Mouse (Mus musculus): ENCODE measurements around the gene Cdc42bpa. TPM values are rescaled to one million over a fixed set of nuclear protein-coding genes. Genes with fewer than 3 reads are reported as not detected.
"Not testable (repeated sequence)": the region's sequence is repeated elsewhere in the genome, so short reads cannot be mapped to it uniquely, and the experiment has no call there.

Cdc42bpa gene
- polyA plus RNA-seq, 1 experiment from 2014 or later, result 3.9 TPM

DNA sequence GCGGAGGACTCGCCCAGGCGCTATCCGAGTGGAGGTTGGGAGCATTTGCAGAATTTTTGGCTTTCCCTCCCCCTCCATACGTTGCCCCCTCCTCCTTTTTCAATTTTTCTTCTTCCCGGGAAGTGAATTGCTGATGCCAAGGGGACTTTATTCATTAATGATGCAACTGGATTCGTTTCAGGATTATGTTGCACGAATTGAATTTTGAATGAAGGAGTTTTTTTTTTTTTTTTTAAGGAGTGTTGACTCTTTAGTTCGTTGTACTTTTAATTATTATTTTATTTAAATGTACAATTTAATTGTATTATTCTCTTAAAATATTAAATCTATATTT, 238 bp downstream of the Cdc42bpa start:
- DNase-seq (ENCODE audit: low spot score), result no peak

- no peak for DNase-seq (ENCODE audit: low spot score)
Measured at GRCm38 (mm10) chr1:179960882-179961698, 818 bp downstream of the Cdc42bpa start.

DNA sequence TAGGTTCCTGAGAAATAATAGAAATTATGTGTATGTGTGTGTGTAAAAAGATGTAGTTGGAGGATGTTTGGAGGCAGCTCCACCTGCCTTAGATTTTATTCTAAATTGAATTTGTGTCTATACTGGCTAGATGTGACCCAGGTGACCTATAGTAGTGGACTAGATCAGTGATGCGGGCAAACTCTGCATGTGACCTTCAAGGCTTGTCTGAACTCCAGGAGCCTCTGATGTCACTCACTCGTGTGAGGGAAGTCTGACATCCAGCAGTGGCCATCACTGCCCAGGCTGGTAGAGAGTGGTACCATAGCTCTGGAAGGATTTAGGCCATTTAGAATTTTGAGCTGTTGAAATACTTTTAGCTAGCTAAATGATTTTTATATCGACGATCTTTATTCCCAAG, 1.5 kb downstream of the Cdc42bpa start:
- no peak for DNase-seq (ENCODE audit: low spot score)

DNA sequence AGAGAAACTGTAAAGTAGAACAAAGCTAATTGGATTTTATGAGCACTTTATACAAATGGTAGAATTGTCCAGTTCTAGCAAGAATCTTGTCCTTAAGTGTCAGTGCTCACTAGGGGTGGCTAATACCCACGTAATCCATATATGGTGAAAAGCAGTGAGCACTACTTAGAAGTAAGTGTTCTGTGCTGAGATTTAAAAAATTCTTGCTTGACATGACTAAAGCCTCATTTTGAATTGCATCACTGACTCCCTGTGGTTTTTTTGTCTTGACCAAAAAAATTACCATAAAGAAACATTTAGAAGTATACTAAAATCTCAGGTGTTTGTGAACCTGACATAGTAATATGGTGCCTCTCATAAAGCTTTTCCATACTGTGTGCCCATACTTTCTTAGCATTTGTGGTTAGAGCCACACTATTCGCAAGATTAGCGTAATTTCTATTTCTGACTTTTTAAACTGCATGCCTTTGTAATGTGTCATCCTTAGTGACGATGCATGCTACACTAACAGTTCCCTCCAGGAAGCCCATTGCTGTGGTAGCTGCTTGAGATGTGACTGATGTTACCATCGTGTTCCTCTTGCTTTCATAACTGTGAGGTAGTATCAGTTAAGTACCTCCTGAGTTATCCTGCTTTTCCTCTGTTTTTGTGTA, 9.6 kb downstream of the Cdc42bpa start:
- DNase-seq (ENCODE audit: low spot score), result no peak

GRCm38 (mm10) chr1:179975021-179975420, 14.7 kb downstream of the Cdc42bpa start:
- no peak for DNase-seq (ENCODE audit: low spot score)

DNA sequence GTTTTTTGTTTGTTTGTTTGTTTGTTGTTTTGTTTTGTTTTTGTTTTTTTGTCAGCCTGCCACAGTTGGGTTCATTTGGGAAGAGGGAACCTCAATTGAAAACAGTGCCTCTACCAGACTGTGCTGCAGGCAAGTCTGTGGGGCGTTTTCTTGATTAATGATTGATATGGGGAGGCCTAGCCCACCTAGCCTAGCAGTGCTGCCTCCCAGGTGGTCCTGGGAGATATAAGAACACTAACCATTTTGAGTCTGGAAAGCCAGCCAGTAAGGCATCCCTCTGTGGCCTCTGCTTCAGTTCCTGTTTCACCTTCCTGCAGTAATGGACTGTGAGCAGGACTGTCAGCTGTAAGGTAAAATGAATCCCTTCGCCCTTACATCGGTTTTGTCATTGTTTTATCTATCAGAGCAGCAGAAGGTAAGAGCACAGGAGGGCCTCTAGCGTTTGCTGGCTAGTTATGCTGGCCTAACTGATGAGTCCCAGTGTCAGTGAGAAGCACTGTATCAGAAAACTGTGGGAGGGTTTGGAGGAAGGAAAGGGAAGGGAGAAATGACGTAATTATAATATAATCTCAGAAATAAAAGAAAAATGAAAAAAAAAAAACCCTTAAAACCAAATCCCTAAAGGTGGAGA, 15.5 kb downstream of the Cdc42bpa start:
- DNase-seq (ENCODE audit: low spot score), result no peak

DNA sequence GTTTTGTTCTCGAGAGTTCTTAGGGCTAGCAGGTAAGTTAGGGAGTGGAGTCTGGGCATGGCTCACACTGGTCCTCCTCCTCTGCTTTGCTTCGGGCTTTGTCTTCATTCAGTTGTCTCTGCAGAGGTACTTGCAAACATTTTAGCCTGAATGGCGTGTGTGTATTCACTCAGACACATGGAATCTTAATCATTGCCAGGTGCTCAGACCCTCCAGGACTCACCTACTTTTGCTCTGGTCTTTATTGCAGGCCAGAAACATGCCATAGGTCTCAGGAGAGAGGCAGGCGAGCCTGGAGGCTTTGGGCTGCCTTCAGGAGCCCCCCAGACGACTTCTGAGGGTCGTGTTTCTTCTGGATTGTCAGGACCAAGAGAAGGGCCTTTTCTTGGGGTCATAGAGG, 17.2 kb downstream of the Cdc42bpa start:
- DNase-seq (ENCODE audit: low spot score), result no peak

DNA sequence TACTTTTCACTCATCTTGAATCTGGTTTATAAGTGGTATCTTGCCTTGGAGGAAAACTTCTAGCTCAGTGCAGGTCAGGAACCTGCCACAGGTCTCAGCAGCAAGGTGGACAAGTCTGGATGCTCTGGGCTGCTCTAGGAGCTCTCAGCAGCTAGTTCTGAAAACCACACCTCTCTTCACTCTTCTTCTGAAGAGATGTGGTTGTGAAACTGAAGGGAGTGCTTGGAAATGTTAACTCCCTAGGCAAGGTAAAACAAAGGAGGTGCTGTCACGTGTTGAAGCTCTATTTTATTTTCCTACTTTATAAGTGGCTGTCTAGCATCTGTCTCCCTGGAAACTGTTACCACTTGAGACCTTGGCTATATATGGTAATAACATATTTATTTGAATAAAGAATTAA, 18.5 kb downstream of the Cdc42bpa start:
- DNase-seq (ENCODE audit: low spot score), result no peak

DNA sequence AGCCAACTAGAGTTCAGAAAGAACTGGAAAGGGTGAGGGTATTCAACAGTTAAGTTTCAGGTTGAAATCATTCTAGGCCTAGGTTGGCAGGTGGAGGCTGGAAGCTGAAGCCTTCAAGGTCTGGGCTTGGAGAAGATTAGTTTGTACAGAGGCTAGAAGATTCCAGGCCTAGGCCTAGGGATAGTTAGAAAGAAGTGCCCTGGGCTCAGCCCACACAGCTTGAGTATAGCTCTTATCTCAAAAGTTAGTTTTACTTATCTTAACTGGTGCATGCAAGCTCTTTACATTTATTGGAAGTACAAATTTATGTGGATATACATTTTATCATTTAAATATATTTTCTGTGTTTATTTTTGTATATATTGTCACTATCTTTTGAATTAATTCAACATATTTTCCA, 21.4 kb downstream of the Cdc42bpa start:
- DNase-seq (ENCODE audit: low spot score), result no peak

DNA sequence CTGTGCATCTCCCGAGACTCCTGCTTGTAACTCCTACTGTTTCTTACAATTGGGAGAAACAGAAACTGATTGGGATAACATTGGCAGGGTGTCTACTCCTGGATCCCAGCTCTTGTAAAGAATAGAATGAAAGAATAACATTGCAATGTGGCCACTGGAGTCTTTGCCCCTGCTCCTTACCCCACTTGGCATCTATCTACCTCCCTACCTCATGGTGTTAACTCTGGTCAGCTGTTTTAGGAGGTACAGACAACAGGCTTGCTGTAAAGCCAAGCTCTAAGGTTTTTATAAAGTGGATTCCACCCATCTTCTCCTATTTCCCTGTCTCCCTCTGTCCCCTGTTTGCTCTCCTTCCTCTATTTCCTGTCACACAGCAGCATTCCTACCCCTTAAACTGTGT, 21.9 kb downstream of the Cdc42bpa start:
- DNase-seq (ENCODE audit: low spot score), result no peak

DNA sequence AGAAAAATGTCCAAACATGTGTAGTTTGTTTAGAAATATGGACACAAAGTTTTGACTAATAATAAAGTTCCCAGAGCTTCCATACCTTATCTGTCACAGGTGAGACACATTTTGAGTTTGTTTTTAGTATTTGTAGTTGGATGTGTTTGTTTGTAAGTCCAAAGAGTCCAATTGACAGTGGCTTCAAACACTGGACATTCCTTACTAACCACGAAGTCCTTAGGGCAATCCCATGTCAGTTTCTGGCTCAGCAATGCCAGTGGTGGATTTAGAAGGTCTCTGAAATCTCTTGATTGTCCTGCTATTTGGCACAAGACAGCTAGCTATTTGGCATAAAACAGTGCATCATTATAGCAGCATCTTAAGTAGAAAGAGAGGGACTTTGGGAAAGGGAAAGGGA, 22.7 kb downstream of the Cdc42bpa start:
- DNase-seq (ENCODE audit: low spot score), result no peak

- DNase-seq (ENCODE audit: low spot score), result no peak
Measured at GRCm38 (mm10) chr1:179984171-179984570, 23.9 kb downstream of the Cdc42bpa start.

DNA sequence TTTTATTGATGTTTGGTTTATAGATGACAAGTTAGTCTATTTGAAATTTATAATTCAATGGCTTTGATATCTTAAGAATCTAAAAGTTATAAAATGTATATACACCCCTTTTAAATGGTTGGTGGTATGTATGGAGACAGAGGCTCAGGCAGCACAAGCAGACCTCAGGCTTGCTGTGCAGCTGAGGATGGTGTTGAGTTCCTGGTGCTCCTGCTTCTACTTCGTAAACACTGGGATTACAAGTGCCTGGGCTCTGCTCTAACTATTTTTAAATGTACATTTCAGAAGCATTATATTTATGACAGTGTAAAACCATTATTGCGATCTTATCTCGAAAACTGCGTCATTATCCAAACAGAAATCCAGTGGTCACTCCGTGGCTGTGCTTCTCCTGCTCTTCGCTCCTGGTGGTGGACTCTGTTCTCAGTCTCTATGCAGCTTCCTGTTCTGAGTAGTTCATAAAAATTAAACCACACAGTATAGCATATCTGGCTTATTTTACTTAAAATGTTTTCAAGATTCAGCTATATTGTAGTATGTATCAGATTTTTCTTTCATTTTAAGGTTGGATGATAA, 31.5 kb downstream of the Cdc42bpa start:
- no peak for DNase-seq (ENCODE audit: low spot score)

- no peak for DNase-seq (ENCODE audit: low spot score)
Measured at GRCm38 (mm10) chr1:179992255-179992654, 32.0 kb downstream of the Cdc42bpa start.

GRCm38 (mm10) chr1:180008057-180008456, 47.8 kb downstream of the Cdc42bpa start:
- DNase-seq (ENCODE audit: low spot score), result no peak

DNA sequence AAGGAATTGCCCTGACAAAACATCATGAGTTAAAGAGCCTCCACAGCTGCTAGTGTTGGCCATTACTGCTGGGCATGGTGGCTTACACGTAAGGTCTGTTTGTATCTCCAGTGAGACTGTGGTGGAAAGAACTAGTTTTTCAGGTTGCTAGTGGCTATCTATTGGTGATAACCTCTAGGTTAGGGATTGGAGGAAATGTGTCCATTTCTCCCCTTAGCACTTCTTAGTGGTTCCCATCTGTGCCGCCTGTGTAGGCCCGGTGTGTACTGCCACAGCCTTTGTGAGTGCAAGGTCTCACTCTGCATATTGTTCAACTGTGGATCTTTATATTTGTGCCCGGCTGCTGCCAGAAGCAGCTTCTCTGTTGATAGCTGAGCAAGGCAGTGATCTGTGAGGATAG, 53.2 kb downstream of the Cdc42bpa start:
- no peak for DNase-seq (ENCODE audit: low spot score)

DNA sequence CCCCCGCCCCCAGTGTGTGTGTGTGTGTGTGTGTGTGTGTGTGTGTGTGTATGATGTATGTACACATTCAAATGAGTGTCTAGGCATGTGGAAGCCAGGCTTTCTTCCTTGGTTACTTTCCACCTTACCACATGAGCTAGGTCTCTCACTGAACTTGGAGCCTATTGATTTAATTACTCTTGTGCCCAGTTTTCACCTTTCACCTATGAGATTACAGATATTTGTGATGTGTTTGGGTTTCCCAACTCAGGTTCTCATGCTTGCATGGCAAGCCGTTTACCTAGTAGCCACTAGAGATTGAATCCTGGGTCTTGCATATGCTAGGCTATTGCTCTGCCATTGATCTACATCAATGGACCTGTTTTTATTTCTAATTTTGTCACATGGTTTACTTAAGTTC, 57.9 kb downstream of the Cdc42bpa start:
- no peak for DNase-seq (ENCODE audit: low spot score)

DNA sequence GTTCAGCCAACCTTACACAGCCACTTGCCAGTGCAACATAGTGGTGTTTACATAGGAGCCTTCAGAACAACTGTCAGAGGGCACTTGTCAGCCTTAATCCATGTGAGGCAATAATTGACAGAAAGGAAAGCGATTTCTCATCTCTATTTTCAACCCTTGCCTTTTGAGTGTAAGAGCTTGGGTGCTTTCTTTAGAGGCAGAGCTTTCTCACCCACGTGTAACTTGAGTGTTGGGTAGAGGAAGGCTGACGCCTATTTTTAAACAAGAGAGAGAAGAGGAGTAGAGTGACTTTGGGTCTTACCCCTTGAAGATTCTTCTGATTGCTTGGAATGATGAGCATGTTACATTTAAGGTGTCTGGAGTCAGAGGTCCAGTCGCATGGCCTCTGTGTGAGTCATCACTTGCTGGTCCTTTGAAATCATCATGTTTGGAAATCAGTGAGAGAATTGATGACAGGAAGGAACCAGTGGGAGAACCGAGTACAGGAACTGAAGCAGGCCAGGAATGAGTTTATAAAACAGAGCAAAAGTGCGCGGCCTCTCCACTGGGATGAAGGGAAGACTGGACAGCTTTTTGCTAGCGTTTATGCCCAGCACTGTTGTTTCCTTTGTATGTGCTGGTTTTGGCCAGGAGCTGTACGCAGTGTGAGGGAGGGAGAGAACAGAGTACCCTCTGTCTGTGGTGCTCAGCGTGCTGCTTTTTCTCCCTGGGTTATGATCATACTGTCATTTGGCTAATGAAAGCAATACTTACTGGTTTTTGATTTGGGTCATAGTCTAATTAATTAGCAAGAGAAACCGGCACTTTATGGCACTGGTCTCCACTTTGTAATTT, 61.4 kb downstream of the Cdc42bpa start:
- DNase-seq (ENCODE audit: low spot score), result no peak

GRCm38 (mm10) chr1:180023512-180023911, 63.2 kb downstream of the Cdc42bpa start:
- no peak for DNase-seq (ENCODE audit: low spot score)

- not testable (repeated sequence) for DNase-seq (ENCODE audit: low spot score)
Measured at GRCm38 (mm10) chr1:180029863-180030262, 69.6 kb downstream of the Cdc42bpa start.

- no peak for DNase-seq (ENCODE audit: low spot score)
Measured at GRCm38 (mm10) chr1:180030631-180031365, 70.5 kb downstream of the Cdc42bpa start.
